Mouse (Mus musculus) myocyte (in vitro differentiated cells): ENCODE measurements around the gene Calhm1.

Experiments used
- CEBPB ChIP-seq: IDR thresholded peaks from 2 replicates; pipeline ENCODE4 v1.6.1; 2011; ENCODE audit warnings: mild to moderate bottlenecking, moderate library complexity; ENCODE audit not compliant: poor library complexity, insufficient read depth, severe bottlenecking
- E2F4 ChIP-seq: IDR thresholded peaks from one replicate; pipeline ENCODE4 v1.6.1; 2011; ENCODE audit warnings: mild to moderate bottlenecking, control low read depth, moderate library complexity; ENCODE audit not compliant: insufficient read depth
- MAX ChIP-seq: IDR thresholded peaks from one replicate; pipeline ENCODE4 v1.6.1; 2011; ENCODE audit warnings: low read depth, mild to moderate bottlenecking, control low read depth
- MYOD1 ChIP-seq, 3 experiments: IDR thresholded peaks; one replicate each; pipeline ENCODE4 v1.6.1; 2011; ENCODE audit warnings: control low read depth in 2 of 3, low read depth in 2 of 3, mild to moderate bottlenecking in 2 of 3, moderate library complexity in 1 of 3; ENCODE audit not compliant: insufficient read length in 2 of 3, control insufficient read depth in 1 of 3
- MYOG ChIP-seq, 3 experiments: IDR thresholded peaks; one replicate each; pipeline ENCODE4 v1.6.1; 2011; ENCODE audit warnings: control low read depth in 2 of 3, low read depth in 2 of 3, mild to moderate bottlenecking in 2 of 3; ENCODE audit not compliant: insufficient read length in 2 of 3, control insufficient read depth in 1 of 3, insufficient read depth in 1 of 3
- POLR2A ChIP-seq: IDR thresholded peaks from one replicate; pipeline ENCODE4 v1.6.1; 2011; ENCODE audit warnings: low read depth, mild to moderate bottlenecking, control low read depth, moderate library complexity; ENCODE audit not compliant: insufficient read length
- POLR2AphosphoS2 ChIP-seq: IDR thresholded peaks from one replicate; pipeline ENCODE4 v1.6.1; 2011; ENCODE audit warnings: low read depth, control low read depth; ENCODE audit not compliant: insufficient read length
- TCF12 ChIP-seq: IDR thresholded peaks from one replicate; pipeline ENCODE4 v1.6.1; 2011; ENCODE audit warnings: mild to moderate bottlenecking, control low read depth; ENCODE audit not compliant: poor library complexity, insufficient read depth, severe bottlenecking
- TCF3 ChIP-seq: IDR thresholded peaks from one replicate; pipeline ENCODE4 v1.6.1; 2011; ENCODE audit warnings: low read depth, control low read depth; ENCODE audit not compliant: insufficient read length
- USF1 ChIP-seq: IDR thresholded peaks from one replicate; pipeline ENCODE4 v1.6.1; 2011; ENCODE audit warnings: low read depth, mild to moderate bottlenecking, control low read depth, moderate library complexity

GRCm38 (mm10) chr19:47135568-47135967 is 8.5 kb downstream of the Calhm1 start:
- TF ChIP-seq POLR2A (no peak), POLR2AphosphoS2 (no peak), E2F4 (no peak), CEBPB (no peak), USF1 (no peak), TCF12 (no peak), MAX (no peak), TCF3 (no peak), MYOG (IDR thresholded peaks at IDR 0.05; ENCODE audit: control insufficient read depth in 1 of 3, insufficient read depth in 1 of 3, insufficient read length in 2 of 3, low read depth in 2 of 3) (no peak), MYOD1 (IDR thresholded peaks at IDR 0.05; ENCODE audit: control insufficient read depth in 1 of 3, insufficient read length in 2 of 3, low read depth in 2 of 3) (no peak)
